Mouse (Mus musculus): ENCODE results near the gene Nadk2. TPM values are rescaled to one million over a fixed set of nuclear protein-coding genes. Genes with fewer than 3 reads are reported as not detected.
A peak's percentile ranks its signal among the peaks of the same experiment; 100 is the strongest.

The Nadk2 gene
- polyA plus RNA-seq, 1 experiment from 2014 or later: 51.9 TPM

- H3K36me3 ChIP-seq (replicated peaks; ENCODE audit: control insufficient read depth, insufficient read depth, low read depth, low read length): peaks cover 2% of the 10 kb centered on the region; the same call in 1 of the 2 replicates
Observed at GRCm38 (mm10) chr15:9111648-9112047, 40.6 kb downstream of the Nadk2 start.

GRCm38 (mm10) chr15:9113556-9113955, 42.5 kb downstream of the Nadk2 start:
- H3K9me3 ChIP-seq (replicated peaks; ENCODE audit: control insufficient read depth, low read length): no peaks in the 10 kb centered on the region
- ATAC-seq (replicated peaks; ENCODE audit: insufficient number of reproducible peaks, low FRiP score, low TSS enrichment, low read depth) (no peak), DNase-seq (ENCODE audit: low spot score) (no peak)
- no peaks in the 10 kb centered on the region for H3K27me3 ChIP-seq (ENCODE audit: control insufficient read depth, insufficient read depth, low read length)
- H3K4me2 ChIP-seq (ENCODE audit: low read depth, low read length): no peak overlapping the region
- peaks cover 5% of the 10 kb centered on the region; the same call in 1 of the 2 replicates for H3K36me3 ChIP-seq (replicated peaks; ENCODE audit: control insufficient read depth, insufficient read depth, low read depth, low read length)
- no peak overlapping the region for H3K9ac ChIP-seq (replicated peaks; ENCODE audit: low read length)
- H3K27ac ChIP-seq (replicated peaks; ENCODE audit: low read depth, low read length): no peak overlapping the region
- H3K4me1 ChIP-seq (ENCODE audit: control insufficient read depth, insufficient read depth, low read length): no peaks in the 10 kb centered on the region
- WGBS: 85% methylated on average over 9 of the region's 9 CpGs
- H3K4me3 ChIP-seq (ENCODE audit: low read depth, low read length): no peak overlapping the region

More at GRCm38 (mm10) chr15:9111648-9112047, 40.6 kb downstream of the Nadk2 start:
- ATAC-seq (replicated peaks; ENCODE audit: insufficient number of reproducible peaks, low FRiP score, low TSS enrichment, low read depth) (no peak), DNase-seq (ENCODE audit: low spot score) (no peak)
- Histone ChIP-seq H3K27ac (replicated peaks; ENCODE audit: low read depth, low read length) (no peak overlapping the region), H3K27me3 (ENCODE audit: control insufficient read depth, insufficient read depth, low read length) (no peaks in the 10 kb centered on the region), H3K4me3 (ENCODE audit: low read depth, low read length) (no peak overlapping the region), H3K4me1 (ENCODE audit: control insufficient read depth, insufficient read depth, low read length) (no peaks in the 10 kb centered on the region), H3K4me2 (ENCODE audit: low read depth, low read length) (no peak overlapping the region), H3K9me3 (replicated peaks; ENCODE audit: control insufficient read depth, low read length) (no peaks in the 10 kb centered on the region), H3K9ac (replicated peaks; ENCODE audit: low read length) (no peak overlapping the region)
- 88% methylated on average over 3 of the region's 3 CpGs for WGBS

GRCm38 (mm10) chr15:9114131-9114530, 43.1 kb downstream of the Nadk2 start:
- DNase-seq (ENCODE audit: low spot score) (no peak), ATAC-seq (replicated peaks; ENCODE audit: insufficient number of reproducible peaks, low FRiP score, low TSS enrichment, low read depth) (no peak)
- no peak overlapping the region for H3K27ac ChIP-seq (replicated peaks; ENCODE audit: low read depth, low read length)
- H3K9ac ChIP-seq (replicated peaks; ENCODE audit: low read length): no peak overlapping the region
- no peaks in the 10 kb centered on the region for H3K27me3 ChIP-seq (ENCODE audit: control insufficient read depth, insufficient read depth, low read length)
- peaks cover 5% of the 10 kb centered on the region; the same call in 1 of the 2 replicates for H3K36me3 ChIP-seq (replicated peaks; ENCODE audit: control insufficient read depth, insufficient read depth, low read depth, low read length)
- no peak overlapping the region for H3K4me3 ChIP-seq (ENCODE audit: low read depth, low read length)
- no peak overlapping the region for H3K4me2 ChIP-seq (ENCODE audit: low read depth, low read length)
- H3K9me3 ChIP-seq (replicated peaks; ENCODE audit: control insufficient read depth, low read length): no peaks in the 10 kb centered on the region
- H3K4me1 ChIP-seq (ENCODE audit: control insufficient read depth, insufficient read depth, low read length): no peaks in the 10 kb centered on the region
- 72% methylated on average over 4 of the region's 4 CpGs for WGBS

GRCm38 (mm10) chr15:9114599-9114998, 43.5 kb downstream of the Nadk2 start:
- WGBS: 46% methylated on average over 5 of the region's 5 CpGs
- no peaks in the 10 kb centered on the region for H3K27me3 ChIP-seq (ENCODE audit: control insufficient read depth, insufficient read depth, low read length)
- H3K9ac ChIP-seq (replicated peaks; ENCODE audit: low read length): no peak overlapping the region
- H3K4me3 ChIP-seq (ENCODE audit: low read depth, low read length): no peak overlapping the region
- H3K36me3 ChIP-seq (replicated peaks; ENCODE audit: control insufficient read depth, insufficient read depth, low read depth, low read length): peaks cover 5% of the 10 kb centered on the region; the same call in 1 of the 2 replicates
- H3K4me1 ChIP-seq (ENCODE audit: control insufficient read depth, insufficient read depth, low read length): no peaks in the 10 kb centered on the region
- ATAC-seq (replicated peaks; ENCODE audit: insufficient number of reproducible peaks, low FRiP score, low TSS enrichment, low read depth): no peak
- DNase-seq (ENCODE audit: low spot score): no peak
- no peaks in the 10 kb centered on the region for H3K9me3 ChIP-seq (replicated peaks; ENCODE audit: control insufficient read depth, low read length)
- H3K4me2 ChIP-seq (ENCODE audit: low read depth, low read length): no peak overlapping the region
- H3K27ac ChIP-seq (replicated peaks; ENCODE audit: low read depth, low read length): no peak overlapping the region

- no peak for ATAC-seq (replicated peaks; ENCODE audit: insufficient number of reproducible peaks, low FRiP score, low TSS enrichment, low read depth)
- Histone ChIP-seq H3K9ac (replicated peaks; ENCODE audit: low read length) (no peak overlapping the region), H3K9me3 (replicated peaks; ENCODE audit: control insufficient read depth, low read length) (no peaks in the 10 kb centered on the region), H3K27me3 (ENCODE audit: control insufficient read depth, insufficient read depth, low read length) (no peaks in the 10 kb centered on the region), H3K27ac (replicated peaks; ENCODE audit: low read depth, low read length) (no peak overlapping the region), H3K4me2 (ENCODE audit: low read depth, low read length) (no peak overlapping the region), H3K4me1 (ENCODE audit: control insufficient read depth, insufficient read depth, low read length) (no peaks in the 10 kb centered on the region), H3K4me3 (ENCODE audit: low read depth, low read length) (no peak overlapping the region), H3K36me3 (replicated peaks; ENCODE audit: control insufficient read depth, insufficient read depth, low read depth, low read length) (peaks cover 5% of the 10 kb centered on the region)
- no peak for DNase-seq (ENCODE audit: low spot score)
- 94% methylated on average over 4 of the region's 4 CpGs for WGBS
Observed at GRCm38 (mm10) chr15:9118852-9119251, 47.8 kb downstream of the Nadk2 start.

GRCm38 (mm10) chr15:9120081-9120480, 49.0 kb downstream of the Nadk2 start:
- no peak overlapping the region for H3K4me2 ChIP-seq (ENCODE audit: low read depth, low read length)
- no peak overlapping the region for H3K4me3 ChIP-seq (ENCODE audit: low read depth, low read length)
- DNase-seq (ENCODE audit: low spot score): peak; percentile 69
- H3K9ac ChIP-seq (replicated peaks; ENCODE audit: low read length): no peak overlapping the region
- H3K36me3 ChIP-seq (replicated peaks; ENCODE audit: control insufficient read depth, insufficient read depth, low read depth, low read length): peaks cover 5% of the 10 kb centered on the region
- WGBS: 97% methylated on average over 2 of the region's 2 CpGs
- no peaks in the 10 kb centered on the region for H3K9me3 ChIP-seq (replicated peaks; ENCODE audit: control insufficient read depth, low read length)
- ATAC-seq (replicated peaks; ENCODE audit: insufficient number of reproducible peaks, low FRiP score, low TSS enrichment, low read depth): no peak
- no peaks in the 10 kb centered on the region for H3K4me1 ChIP-seq (ENCODE audit: control insufficient read depth, insufficient read depth, low read length)
- H3K27me3 ChIP-seq (ENCODE audit: control insufficient read depth, insufficient read depth, low read length): no peaks in the 10 kb centered on the region
- no peak overlapping the region for H3K27ac ChIP-seq (replicated peaks; ENCODE audit: low read depth, low read length)

GRCm38 (mm10) chr15:9122989-9123388, 51.9 kb downstream of the Nadk2 start:
- 89% methylated on average over 4 of the region's 4 CpGs for WGBS
- Histone ChIP-seq H3K9me3 (replicated peaks; ENCODE audit: control insufficient read depth, low read length) (no peaks in the 10 kb centered on the region), H3K4me1 (ENCODE audit: control insufficient read depth, insufficient read depth, low read length) (no peaks in the 10 kb centered on the region), H3K27me3 (ENCODE audit: control insufficient read depth, insufficient read depth, low read length) (no peaks in the 10 kb centered on the region), H3K4me2 (ENCODE audit: low read depth, low read length) (no peak overlapping the region), H3K4me3 (ENCODE audit: low read depth, low read length) (no peak overlapping the region), H3K27ac (replicated peaks; ENCODE audit: low read depth, low read length) (no peak overlapping the region), H3K9ac (replicated peaks; ENCODE audit: low read length) (no peak overlapping the region), H3K36me3 (replicated peaks; ENCODE audit: control insufficient read depth, insufficient read depth, low read depth, low read length) (peaks cover 4% of the 10 kb centered on the region)
- no peak for DNase-seq (ENCODE audit: low spot score)
- no peak for ATAC-seq (replicated peaks; ENCODE audit: insufficient number of reproducible peaks, low FRiP score, low TSS enrichment, low read depth)

GRCm38 (mm10) chr15:9124856-9125255, 53.8 kb downstream of the Nadk2 start:
- no peak for DNase-seq (ENCODE audit: low spot score)
- no peak overlapping the region for H3K9ac ChIP-seq (replicated peaks; ENCODE audit: low read length)
- ATAC-seq (replicated peaks; ENCODE audit: insufficient number of reproducible peaks, low FRiP score, low TSS enrichment, low read depth): no peak
- H3K4me3 ChIP-seq (ENCODE audit: low read depth, low read length): no peak overlapping the region
- no peak overlapping the region for H3K4me2 ChIP-seq (ENCODE audit: low read depth, low read length)
- no peak overlapping the region for H3K27ac ChIP-seq (replicated peaks; ENCODE audit: low read depth, low read length)
- H3K9me3 ChIP-seq (replicated peaks; ENCODE audit: control insufficient read depth, low read length): no peaks in the 10 kb centered on the region
- peaks cover 6% of the 10 kb centered on the region for H3K36me3 ChIP-seq (replicated peaks; ENCODE audit: control insufficient read depth, insufficient read depth, low read depth, low read length)
- WGBS: 94% methylated on average over 21 of the region's 21 CpGs
- H3K4me1 ChIP-seq (ENCODE audit: control insufficient read depth, insufficient read depth, low read length): no peaks in the 10 kb centered on the region
- no peaks in the 10 kb centered on the region for H3K27me3 ChIP-seq (ENCODE audit: control insufficient read depth, insufficient read depth, low read length)

Measured in embryonic facial prominence, embryonic 11.5 days (tissue).